Mouse (Mus musculus) heart, embryonic 14.5 days (tissue): Measurements from ENCODE around the gene Olfr609. TPM values are rescaled to one million over a fixed set of nuclear protein-coding genes. Genes with fewer than 3 reads are reported as not detected.
"Not testable (repeated sequence)": the region's sequence is repeated elsewhere in the genome, so short reads cannot be mapped to it uniquely, and the experiment has no call there.

Experiments
- ATAC-seq: fragments of 200-750 bp; cut with Nextera tagmentation; 2 replicates; pipeline ENCODE4 v1.8.0; 2017; ENCODE audit warnings: low read depth, moderate TSS enrichment; ENCODE audit not compliant: insufficient number of reproducible peaks, insufficient read depth, low FRiP score
- H3K27ac ChIP-seq, 2 experiments: fragments of 200-500 bp in 1 of 2; fragments of 300-500 bp in 1 of 2; sonication (generic) in 1 of 2; replicated peaks in 1 of 2; 2 replicates each; pipeline ENCODE4 v1.5.1; 2012 to 2014; ENCODE audit warnings: low read depth in 2 of 2, low read length in 2 of 2, control low read depth in 1 of 2, mild to moderate bottlenecking in 1 of 2, mixed read lengths in 1 of 2; ENCODE audit not compliant: control insufficient read depth in 1 of 2, insufficient read depth in 1 of 2
- H3K27me3 ChIP-seq: fragments of 300-500 bp; sonication (generic); 2 replicates; pipeline ENCODE4 v1.6.1; 2014; ENCODE audit warnings: mild to moderate bottlenecking, low read length, control low read depth; ENCODE audit not compliant: control insufficient read depth, insufficient read depth
- H3K36me3 ChIP-seq: fragments of 300-500 bp; sonication (generic); 2 replicates; pipeline ENCODE4 v1.6.1; 2014; ENCODE audit warnings: mild to moderate bottlenecking, control low read depth, low read length, mixed read lengths; ENCODE audit not compliant: control insufficient read depth, insufficient read depth
- H3K4me1 ChIP-seq, 2 experiments: fragments of 200-500 bp in 1 of 2; fragments of 300-500 bp in 1 of 2; sonication (generic) in 1 of 2; 2 replicates each; pipeline ENCODE4 v1.6.1; 2012 to 2014; ENCODE audit warnings: low read length in 2 of 2, control low read depth in 1 of 2, mixed read lengths in 1 of 2; ENCODE audit not compliant: control insufficient read depth in 2 of 2, insufficient read depth in 2 of 2
- H3K4me2 ChIP-seq: fragments of 300-500 bp; sonication (generic); 2 replicates; pipeline ENCODE4 v1.6.1; 2014; ENCODE audit warnings: mild to moderate bottlenecking, low read length
- H3K4me3 ChIP-seq, 2 experiments: fragments of 200-500 bp in 1 of 2; fragments of 300-500 bp in 1 of 2; sonication (generic) in 1 of 2; 2 replicates each; pipeline ENCODE4 v1.5.1; 2012 to 2014; ENCODE audit warnings: low read length in 2 of 2, mild to moderate bottlenecking in 2 of 2, control low read depth in 1 of 2, low read depth in 1 of 2, moderate library complexity in 1 of 2; ENCODE audit not compliant: control insufficient read depth in 1 of 2, insufficient read depth in 1 of 2
- H3K9ac ChIP-seq: fragments of 300-500 bp; sonication (generic); 2 replicates; pipeline ENCODE4 v1.6.1; 2014; ENCODE audit warnings: mild to moderate bottlenecking, low read length
- H3K9me3 ChIP-seq: fragments of 300-500 bp; sonication (generic); 2 replicates; pipeline ENCODE4 v1.6.1; 2016; ENCODE audit warnings: low read length, control low read depth; ENCODE audit not compliant: control insufficient read depth
- WGBS: fragments of 180-500 bp; shearing (Covaris S2); extraction: QIAGEN DNeasy Blood & Tissue Kit; methylation state at CpG from one replicate; pipeline ENCODE4 v1.1.7; 2014; 5-methylcytosine and 5-hydroxymethylcytosine counted together
- polyA plus RNA-seq: library from polyadenylated mRNA; unstranded; fragments of >200 nt; fragmentation: Nextera tagmentation; extraction: Ambion mirVana; gene quantifications from 2 replicates; pipeline ENCODE4 v1.2.1, GENCODE M21; 2014

Gene Olfr609
- not detected in 2 replicates for polyA plus RNA-seq

GRCm38 (mm10) chr7:103497962-103498361, at the start of gene Olfr609:
Gene Olfr609, minus strand, starts transcription at chr7:103498062.
- H3K36me3 ChIP-seq, result no peaks in the 10 kb centered on the region
- ATAC-seq, result no peak
- 50% methylated on average over 1 of the region's 1 CpGs for WGBS

GRCm38 (mm10) chr7:103542617-103543016, 44.8 kb upstream of the Olfr609 start, which contains the start of gene Olfr612:
Gene Olfr612, minus strand, starts transcription at chr7:103542717.
- not testable (repeated sequence) for ATAC-seq, H3K9ac ChIP-seq, H3K27ac ChIP-seq, H3K9me3 ChIP-seq, H3K4me2 ChIP-seq, H3K4me1 ChIP-seq, H3K27me3 ChIP-seq, H3K36me3 ChIP-seq, H3K4me3 ChIP-seq
- 80% methylated on average over 2 of the region's 2 CpGs for WGBS

More at GRCm38 (mm10) chr7:103497962-103498361, at the start of gene Olfr609:
- H3K27ac ChIP-seq, result no peak within 1 kb of the TSS
- H3K27me3 ChIP-seq, result no peaks in the 10 kb centered on the region
- H3K9me3 ChIP-seq, result no peaks in the 10 kb centered on the region
- H3K4me3 ChIP-seq, result no peak within 1 kb of the TSS
- no peak within 1 kb of the TSS for H3K4me2 ChIP-seq
- no peak within 1 kb of the TSS for H3K9ac ChIP-seq
- H3K4me1 ChIP-seq, result no peaks in the 10 kb centered on the region

GRCm38 (mm10) chr7:103520746-103521145, 22.9 kb upstream of the Olfr609 start, which contains the start of gene Olfr611:
Gene Olfr611, minus strand, starts transcription at chr7:103520846.
- ATAC-seq, H3K27me3 ChIP-seq, H3K9ac ChIP-seq, H3K4me3 ChIP-seq, H3K4me1 ChIP-seq, H3K9me3 ChIP-seq, H3K36me3 ChIP-seq, H3K27ac ChIP-seq, H3K4me2 ChIP-seq: not testable (repeated sequence)
- 75% methylated on average over 1 of the region's 1 CpGs for WGBS

- no peaks in the 10 kb centered on the region for H3K4me1 ChIP-seq
- no peaks in the 10 kb centered on the region for H3K27me3 ChIP-seq
- no peak for ATAC-seq
- H3K4me3 ChIP-seq, result no peak within 1 kb of the TSS
- H3K36me3 ChIP-seq, result no peaks in the 10 kb centered on the region
- 83% methylated on average over 2 of the region's 2 CpGs for WGBS
- no peak within 1 kb of the TSS for H3K9ac ChIP-seq
- no peak within 1 kb of the TSS for H3K4me2 ChIP-seq
- no peak within 1 kb of the TSS for H3K27ac ChIP-seq
- H3K9me3 ChIP-seq, result no peaks in the 10 kb centered on the region
Observed at GRCm38 (mm10) chr7:103512022-103512421, 14.2 kb upstream of the Olfr609 start, which contains the start of gene Olfr610. Gene Olfr610, minus strand, starts transcription at chr7:103512122.

- H3K4me2 ChIP-seq, H3K27me3 ChIP-seq, H3K9ac ChIP-seq, H3K9me3 ChIP-seq, H3K4me3 ChIP-seq, H3K4me1 ChIP-seq, ATAC-seq, H3K27ac ChIP-seq, H3K36me3 ChIP-seq: not testable (repeated sequence)
- WGBS, result 88% methylated on average over 9 of the region's 9 CpGs
Observed at GRCm38 (mm10) chr7:103477106-103477505, 20.8 kb downstream of the Olfr609 start.

GRCm38 (mm10) chr7:103469577-103469976, 28.3 kb downstream of the Olfr609 start, which contains the start of gene Olfr608:
Gene Olfr608, plus strand, starts transcription at chr7:103469877.
- H3K36me3 ChIP-seq, result no peaks in the 10 kb centered on the region
- H3K27me3 ChIP-seq, result no peaks in the 10 kb centered on the region
- no peak within 1 kb of the TSS for H3K4me2 ChIP-seq
- H3K9ac ChIP-seq, result no peak within 1 kb of the TSS
- H3K4me1 ChIP-seq, result no peaks in the 10 kb centered on the region
- no peak within 1 kb of the TSS for H3K4me3 ChIP-seq
- no peak for ATAC-seq
- H3K9me3 ChIP-seq, result no peaks in the 10 kb centered on the region
- no peak within 1 kb of the TSS for H3K27ac ChIP-seq

GRCm38 (mm10) chr7:103460590-103460989, 37.3 kb downstream of the Olfr609 start:
- H3K4me3 ChIP-seq, result no peak overlapping the region
- peaks cover 0 to 2% of the 10 kb centered on the region in 2 experiments; a peak in 1 of 4 replicates for H3K4me1 ChIP-seq
- ATAC-seq, result peak; percentile 89
- no peaks in the 10 kb centered on the region for H3K27me3 ChIP-seq
- no peak overlapping the region for H3K9ac ChIP-seq
- WGBS, result 44% methylated on average over 5 of the region's 5 CpGs
- no peaks in the 10 kb centered on the region for H3K36me3 ChIP-seq
- peak overlapping the region; percentile 34 for H3K4me2 ChIP-seq
- H3K27ac ChIP-seq, result peak overlapping the region; percentile 42 to 57; a peak in 3 of 4 replicates
- H3K9me3 ChIP-seq, result no peaks in the 10 kb centered on the region

- no peak within 1 kb of the TSS for H3K9ac ChIP-seq
- H3K9me3 ChIP-seq, result no peaks in the 10 kb centered on the region
- H3K4me2 ChIP-seq, result no peak within 1 kb of the TSS
- no peak within 1 kb of the TSS for H3K4me3 ChIP-seq
- no peak within 1 kb of the TSS for H3K27ac ChIP-seq
- H3K36me3 ChIP-seq, result no peaks in the 10 kb centered on the region
- no peaks in the 10 kb centered on the region for H3K27me3 ChIP-seq
- H3K4me1 ChIP-seq, result no peaks in the 10 kb centered on the region
- no peak for ATAC-seq
- 76% methylated on average over 2 of the region's 2 CpGs for WGBS
Observed at GRCm38 (mm10) chr7:103448746-103449145, 49.1 kb downstream of the Olfr609 start, which contains the start of gene Olfr606. Gene Olfr606, plus strand, starts transcription at chr7:103449046.
